Mouse (Mus musculus) heart, postnatal 0 days (tissue): ENCODE data around the gene Pcbp3.

Experiments
- CTCF ChIP-seq: IDR thresholded peaks from 2 replicates; pipeline ENCODE4 v1.5.1; 2016; ENCODE audit warnings: antibody characterized with exemption, control low read depth, low read depth
- EP300 ChIP-seq: IDR thresholded peaks from 2 replicates; pipeline ENCODE4 v1.6.1; 2016; ENCODE audit warnings: antibody characterized with exemption, low read depth

DNA sequence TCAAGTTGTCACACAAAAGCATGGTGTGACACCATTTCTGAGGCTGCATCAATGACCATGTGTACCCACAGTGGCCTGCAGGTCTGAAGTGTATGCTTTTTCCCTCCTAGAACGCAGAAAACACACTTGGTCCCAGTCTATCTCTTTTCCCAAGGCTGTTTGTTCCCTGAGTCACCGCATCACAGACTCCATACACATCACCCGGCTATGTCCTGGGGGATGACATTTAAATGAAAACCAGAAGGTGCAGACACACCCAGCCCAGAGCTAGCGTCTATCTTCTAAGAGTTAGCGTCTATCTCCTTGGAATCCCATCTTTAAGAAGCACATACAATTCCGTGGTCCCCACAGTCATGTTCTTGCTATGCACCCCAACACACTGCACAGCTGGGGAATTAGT lies 192.1 kb downstream of the Pcbp3 start:
- TF ChIP-seq CTCF (no peak), EP300 (no peak)
